Comparison of ENCODE assay signal across 12 mouse cellular contexts in genomic region chr3:142674607-142675006, GRCm38 (mm10). TPM values are rescaled to one million over a fixed set of nuclear protein-coding genes. Genes with fewer than 3 reads are reported as not detected.
A peak's percentile ranks its signal among the peaks of the same experiment; 100 is the strongest.
DNase-seq lines count a peak whose midpoint lies in the region; ATAC-seq and TF ChIP-seq lines count a peak whose summit lies in the region.
"Had no signal": no experiment of that assay in that cellular context is flagged by ENCODE, and none has a peak within 500 bp of the region (broad histone marks: within the 10 kb centered on the region; RNA-seq: fewer than 3 reads in every experiment).

No protein-coding gene starts in this region.

- no peaks in the 10 kb centered on the region for H3K9me3 ChIP-seq in kidney, embryonic 16.5 days (ENCODE audit: low read length)
- H3K9me3 ChIP-seq: kidney, embryonic 15.5 days; limb, embryonic 15.5 days had no signal

- WGBS in kidney, adult 2 months: 85% methylated on average over 1 of the region's 1 CpGs
- 64% methylated on average over 1 of the region's 1 CpGs for WGBS in kidney, embryonic 16.5 days

- TF ChIP-seq POLR2A in kidney, adult 2 months (IDR thresholded peaks at IDR 0.05; ENCODE audit: low read depth, low read length): no peak

- H3K27me3 ChIP-seq in kidney, adult 2 months (replicated peaks; ENCODE audit: control insufficient read depth, insufficient read depth, low read length): no peaks in the 10 kb centered on the region
- H3K27me3 ChIP-seq in kidney, embryonic 16.5 days (ENCODE audit: insufficient read depth, low read length): no peaks in the 10 kb centered on the region
- H3K27me3 ChIP-seq: kidney, embryonic 15.5 days; limb, embryonic 15.5 days had no signal

- H3K4me2 ChIP-seq in kidney, embryonic 16.5 days (replicated peaks; ENCODE audit: low read depth, low read length): no peak overlapping the region
- H3K4me2 ChIP-seq: kidney, embryonic 15.5 days; limb, embryonic 15.5 days had no signal

- no peak overlapping the region for H3K9ac ChIP-seq in kidney, embryonic 16.5 days (replicated peaks; ENCODE audit: low read length)
- H3K9ac ChIP-seq: kidney, embryonic 15.5 days; limb, embryonic 15.5 days had no signal

- ATAC-seq in kidney, embryonic 16.5 days (ENCODE audit: low FRiP score, low TSS enrichment): no peak

- no peaks in the 10 kb centered on the region for H3K4me1 ChIP-seq in kidney, adult 2 months (ENCODE audit: control insufficient read depth, insufficient read depth, low read length)
- H3K4me1 ChIP-seq in kidney, embryonic 16.5 days (ENCODE audit: insufficient read depth, low read length): no peaks in the 10 kb centered on the region
- H3K4me1 ChIP-seq: kidney, embryonic 15.5 days; limb, embryonic 15.5 days had no signal

- TF ChIP-seq CTCF in kidney, adult 2 months (conservative IDR thresholded peaks at IDR 0.05; ENCODE audit: insufficient read depth, insufficient read length, low read depth, low read length): 0 out of 2 replicates have a peak, but pooled peaks have one; percentile 8

- DNase-seq in kidney, adult 2 months: peak; percentile 46
- no peak for DNase-seq in kidney, adult 8-10 months
- peak; percentile 43 for DNase-seq in 416B (ENCODE audit: low read depth)
- DNase-seq in ES-CJ7 (ENCODE audit: low read depth, low spot score): peak; percentile 32
- DNase-seq in induced T-regulatory cell, adult 2 months (ENCODE audit: low read depth): peak; percentile 69
- no peak for DNase-seq in cerebellum, adult 11 months
- DNase-seq: cerebellum, adult 18-20 months; right cerebral cortex, postnatal 25 days; thymus, postnatal 14 days had no signal

- no peak overlapping the region for H3K27ac ChIP-seq in kidney, adult 2 months (ENCODE audit: insufficient read depth, low read depth, low read length)
- no peak overlapping the region for H3K27ac ChIP-seq in kidney, embryonic 16.5 days (ENCODE audit: low read length)
- H3K27ac ChIP-seq: kidney, embryonic 15.5 days; limb, embryonic 15.5 days had no signal

- H3K36me3 ChIP-seq in kidney, adult 2 months (ENCODE audit: control insufficient read depth, insufficient read depth, low read length): no peaks in the 10 kb centered on the region
- no peaks in the 10 kb centered on the region for H3K36me3 ChIP-seq in kidney, embryonic 16.5 days (ENCODE audit: insufficient read depth, low read length)
- H3K36me3 ChIP-seq: kidney, embryonic 15.5 days; limb, embryonic 15.5 days had no signal

- H3K4me3 ChIP-seq in kidney, adult 2 months (ENCODE audit: insufficient read depth, low read depth, low read length): no peak overlapping the region
- no peak overlapping the region for H3K4me3 ChIP-seq in kidney, embryonic 16.5 days (ENCODE audit: low read length)
- H3K4me3 ChIP-seq: kidney, embryonic 15.5 days; limb, embryonic 15.5 days had no signal

RNA-seq across cellular contexts. Expression of gene Kyat3, which starts 26.2 kb away (rescaled TPM):
- 61.2 and 68.2 TPM in 2 replicates for polyA plus RNA-seq in kidney, adult 2 months (2012; rRNA removed)
- polyA plus RNA-seq in kidney, embryonic 16.5 days (2015; fragmentation: Nextera tagmentation; extraction: Ambion mirVana): 24.6 and 28.0 TPM in 2 replicates

RNA-seq across cellular contexts. Expression of gene Gbp2, which starts 54.2 kb away (rescaled TPM):
- 7.3 and 9.4 TPM in 2 replicates for polyA plus RNA-seq in kidney, adult 2 months (2012; rRNA removed)
- 1.1 and 1.6 TPM in 2 replicates for polyA plus RNA-seq in kidney, embryonic 16.5 days (2015; fragmentation: Nextera tagmentation; extraction: Ambion mirVana)

Comparison
In these comparisons a context has a peak if more than half of its experiments do, and no peak if none do; other contexts are left out.
1. DNase-seq: peak in kidney, adult 2 months (single experiment), 416B (single experiment), ES-CJ7 (single experiment) and induced T-regulatory cell, adult 2 months (single experiment); none in kidney, adult 8-10 months (0 of 2) and cerebellum, adult 11 months (single experiment).